Mouse (Mus musculus) NIH3T3 (cell line): ENCODE measurements around the gene Kcnq1.

Experiments
- DNase-seq: peaks from one replicate; pipeline ENCODE4 v3.0.0-alpha.2; 2012; ENCODE audit warnings: low read depth

Gene Kcnq1

DNA sequence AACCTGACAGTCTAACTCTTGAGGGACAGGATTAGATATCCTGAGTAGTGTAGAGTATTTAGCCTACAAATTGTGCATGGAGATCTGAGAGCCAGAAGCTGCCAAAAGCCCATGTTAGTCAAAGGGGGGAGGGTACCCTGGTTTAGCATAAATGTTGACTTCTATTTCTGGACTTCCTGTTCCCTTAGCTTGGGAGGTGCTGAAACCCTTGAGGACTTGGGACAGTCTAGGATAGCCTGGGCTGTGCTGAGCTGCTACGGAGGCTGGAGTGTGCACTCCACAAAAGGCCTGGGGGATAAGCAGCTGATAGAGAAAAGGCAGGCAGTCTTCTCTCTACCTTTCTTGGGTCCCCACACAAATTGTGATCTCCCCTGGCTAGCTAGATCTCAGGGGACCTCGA lies 177.5 kb downstream of the Kcnq1 start:
- no peak for DNase-seq

DNA sequence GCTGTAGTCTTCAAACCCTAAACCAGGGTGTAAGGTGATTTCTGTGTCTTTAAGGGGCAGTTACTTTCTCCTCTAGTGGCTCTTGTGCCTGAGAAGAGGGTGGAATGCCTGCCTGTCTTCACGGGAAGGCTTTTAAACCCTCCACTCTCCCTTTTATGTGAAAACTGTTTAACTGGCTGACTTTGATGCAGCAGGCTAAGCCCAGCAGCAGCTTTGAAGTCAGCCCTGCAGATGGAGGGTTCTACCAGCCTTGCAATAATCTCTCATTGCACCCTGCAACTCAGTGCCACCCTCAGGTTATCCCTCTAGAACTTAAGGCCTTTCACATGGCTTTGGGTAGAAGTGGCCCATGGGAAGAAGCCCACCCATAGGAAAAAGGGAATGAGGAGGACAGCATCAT lies 178.7 kb downstream of the Kcnq1 start:
- no peak for DNase-seq

- DNase-seq: no peak
These were observed 179.3 kb downstream of the Kcnq1 start for GRCm38 (mm10) chr7:143285440-143285839.

- DNase-seq: no peak
These were observed 180.5 kb downstream of the Kcnq1 start for GRCm38 (mm10) chr7:143286532-143287290.

DNA sequence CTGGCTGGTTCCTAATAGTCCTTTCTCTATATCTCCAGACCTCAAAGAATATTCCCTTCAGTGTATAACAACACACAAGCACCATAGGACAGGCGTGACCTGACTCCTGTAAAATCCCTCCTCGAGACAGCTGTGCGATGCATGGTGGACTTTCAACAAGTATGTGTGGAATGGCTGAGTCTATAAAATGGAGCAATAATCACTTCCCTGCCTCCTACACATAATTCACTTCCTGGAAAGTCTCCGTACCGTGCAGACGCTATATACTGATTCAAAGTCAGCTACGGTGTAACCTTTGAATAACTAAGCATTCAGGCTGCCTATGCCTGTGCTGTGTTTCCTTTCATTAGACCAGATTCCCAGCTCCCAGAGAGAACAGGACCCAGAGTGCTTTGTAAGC lies 182.0 kb downstream of the Kcnq1 start:
- DNase-seq: no peak

- no peak for DNase-seq
These were observed 183.1 kb downstream of the Kcnq1 start for GRCm38 (mm10) chr7:143289082-143289849.

GRCm38 (mm10) chr7:143294690-143295355 lies 188.7 kb downstream of the Kcnq1 start:
- no peak for DNase-seq

GRCm38 (mm10) chr7:143295356-143296000 lies 189.3 kb downstream of the Kcnq1 start:
- peak; percentile 72 for DNase-seq

GRCm38 (mm10) chr7:143296001-143296379 lies 189.8 kb downstream of the Kcnq1 start:
- DNase-seq: no peak

DNA sequence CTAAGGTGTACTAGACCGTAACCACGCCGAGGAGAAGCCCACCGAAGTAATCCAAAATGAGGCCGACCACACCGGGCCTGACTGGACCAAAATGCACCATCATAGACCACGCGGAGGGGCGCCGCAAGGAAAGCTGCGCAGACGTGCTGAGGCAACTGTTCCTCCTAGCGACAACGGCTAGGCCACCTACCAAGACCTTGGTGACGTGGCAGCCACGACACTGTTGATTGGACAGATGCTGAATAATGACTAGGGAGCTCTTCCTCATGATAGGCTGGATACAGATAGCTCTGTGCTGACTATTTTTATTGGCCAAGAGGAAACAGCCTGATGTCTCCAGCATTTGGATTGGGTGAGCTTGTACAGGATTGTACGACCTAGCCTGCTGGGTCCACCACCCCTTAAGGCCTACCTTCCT lies 190.2 kb downstream of the Kcnq1 start:
- DNase-seq: peak; percentile 94

- no peak for DNase-seq
These were observed 193.9 kb downstream of the Kcnq1 start for GRCm38 (mm10) chr7:143300037-143300436.

GRCm38 (mm10) chr7:143300681-143301080 lies 194.5 kb downstream of the Kcnq1 start:
- DNase-seq: no peak

- no peak for DNase-seq
These were observed 196.0 kb downstream of the Kcnq1 start for GRCm38 (mm10) chr7:143302156-143302555.

DNA sequence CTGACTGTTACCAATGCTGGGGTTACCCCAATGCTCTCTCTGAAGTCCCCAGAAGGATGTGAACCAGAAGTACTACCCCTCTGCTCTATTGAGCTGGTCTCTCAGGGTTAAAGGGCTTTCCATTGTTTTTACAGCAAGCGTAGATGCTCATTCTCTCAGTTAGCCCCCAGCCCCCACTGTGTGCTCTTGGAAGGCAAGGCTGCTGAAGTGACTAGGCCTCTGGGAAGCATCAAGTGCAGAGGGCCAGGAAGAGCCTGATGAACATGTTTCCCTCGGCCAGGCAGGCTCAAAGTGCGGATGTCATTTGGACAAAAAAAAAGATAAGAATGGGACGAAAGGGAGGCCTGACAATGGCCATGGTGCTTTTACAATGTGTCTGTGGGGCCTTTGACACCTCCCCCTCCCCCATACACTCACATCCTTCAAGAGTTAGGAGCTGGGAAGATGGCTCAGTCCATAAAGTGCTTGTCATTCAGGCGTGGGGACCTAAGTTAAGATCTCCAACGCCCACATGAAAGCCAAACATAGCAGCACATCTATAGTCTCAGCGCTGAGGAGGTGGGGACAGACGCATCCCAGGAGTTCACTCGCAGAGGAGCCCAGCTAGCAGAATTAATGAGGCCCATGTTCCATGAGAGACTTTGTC lies 196.6 kb downstream of the Kcnq1 start:
- no peak for DNase-seq

DNA sequence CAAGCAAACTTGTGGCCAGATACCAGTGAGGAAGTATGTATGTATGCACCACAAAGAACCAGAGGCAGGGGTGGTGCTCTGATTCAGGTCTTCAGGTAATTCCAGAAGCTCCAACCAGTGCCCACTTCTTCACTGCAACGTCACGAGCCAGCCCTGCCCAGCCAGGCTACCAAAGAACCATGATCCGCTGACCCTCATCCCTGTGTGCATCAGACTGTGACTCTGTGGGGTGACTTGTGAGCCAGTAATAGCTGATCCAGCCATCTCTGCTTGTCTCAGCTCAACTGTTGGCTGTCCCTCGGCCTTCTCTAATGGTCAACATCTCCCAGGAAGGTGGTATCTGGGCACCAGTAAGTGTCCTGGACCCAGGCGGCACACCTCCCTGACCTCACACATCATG lies 197.4 kb downstream of the Kcnq1 start:
- no peak for DNase-seq

DNA sequence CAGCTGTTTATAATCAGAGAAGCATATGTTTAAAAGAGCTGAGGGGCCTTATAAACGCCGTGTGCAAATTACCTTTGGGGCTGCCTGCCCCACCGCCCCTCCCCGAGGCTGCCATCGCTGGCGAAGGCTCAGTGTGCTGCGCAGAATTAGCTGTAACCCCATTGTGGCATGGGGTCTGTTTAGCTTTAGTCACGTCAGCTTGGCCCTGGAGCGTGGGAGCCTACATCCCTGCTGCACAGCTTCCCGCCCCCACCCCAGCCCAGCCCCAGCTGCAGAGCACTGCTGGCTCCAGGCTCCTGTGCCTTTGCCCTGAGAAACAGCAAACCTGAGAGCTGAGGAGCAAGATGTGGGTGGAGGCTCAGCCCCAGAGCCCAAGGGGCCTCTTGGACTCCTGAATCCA lies 199.6 kb downstream of the Kcnq1 start:
- peak; percentile 9 for DNase-seq

DNA sequence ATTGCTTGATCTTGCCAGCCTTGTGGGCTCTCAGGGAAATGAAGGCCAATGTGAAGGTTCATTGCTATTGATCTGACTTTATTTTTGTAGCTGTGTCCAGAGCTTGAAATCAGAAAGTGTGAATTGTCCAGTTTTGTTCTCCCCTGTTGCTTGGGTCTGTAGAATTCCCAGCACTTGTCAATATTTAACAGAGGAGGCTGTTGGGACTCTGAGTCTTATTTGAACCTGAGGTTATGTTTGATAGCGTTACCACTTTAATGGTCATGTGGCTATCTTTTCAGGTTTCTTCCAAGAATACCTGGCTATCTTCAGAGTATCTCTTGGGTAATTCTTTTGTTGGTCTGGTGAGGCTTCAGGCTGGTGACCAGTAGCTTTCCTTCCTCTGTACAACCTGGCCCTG lies 201.8 kb downstream of the Kcnq1 start:
- no peak for DNase-seq

- DNase-seq: no peak
These were observed 204.1 kb downstream of the Kcnq1 start for GRCm38 (mm10) chr7:143310311-143310710.

- peak; percentile 16 for DNase-seq
These were observed 204.7 kb downstream of the Kcnq1 start for GRCm38 (mm10) chr7:143310847-143311246.

GRCm38 (mm10) chr7:143311471-143311870 lies 205.3 kb downstream of the Kcnq1 start:
- no peak for DNase-seq

DNA sequence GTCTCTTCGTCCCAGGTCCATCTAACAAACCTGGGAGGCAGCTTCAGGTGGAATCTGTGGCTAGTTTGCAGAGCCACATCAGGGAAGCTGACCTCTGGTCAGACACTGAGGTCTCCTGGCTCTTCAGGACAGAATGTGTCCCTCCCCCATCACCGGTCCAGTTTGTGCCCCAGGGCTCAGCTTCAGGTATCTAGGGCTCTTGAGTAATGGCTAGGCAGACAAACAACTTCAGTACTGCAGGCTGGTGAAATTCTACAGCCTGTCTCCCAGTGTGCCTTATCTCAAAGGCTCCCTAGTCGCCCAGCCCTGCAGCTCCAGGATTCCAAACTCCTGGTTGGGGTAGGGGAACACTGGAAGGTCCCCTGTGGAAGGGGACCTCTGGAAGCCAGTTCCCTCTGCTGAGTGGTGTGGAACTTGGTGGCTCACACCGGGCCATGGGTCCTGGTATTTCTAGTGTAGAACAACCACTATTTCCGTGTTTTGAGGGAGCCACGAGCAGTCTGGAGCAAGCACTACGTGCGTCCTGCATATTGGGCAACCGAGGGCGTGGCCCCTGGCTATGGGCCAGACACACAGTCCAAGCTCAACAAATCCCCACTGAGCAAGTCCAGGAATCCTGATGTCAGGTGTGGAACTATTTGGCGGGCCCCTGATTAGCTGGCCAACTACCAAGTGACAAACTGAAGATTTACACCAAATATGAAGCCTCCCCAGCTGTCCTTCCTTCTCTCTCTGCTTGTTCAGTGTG lies 207.6 kb downstream of the Kcnq1 start:
- peak; percentile 63 for DNase-seq
